Mouse (Mus musculus): ENCODE results near the gene Shcbp1l. TPM values are rescaled to one million over a fixed set of nuclear protein-coding genes. Genes with fewer than 3 reads are reported as not detected.
"Not testable (repeated sequence)": the region's sequence is repeated elsewhere in the genome, so short reads cannot be mapped to it uniquely, and the experiment has no call there.

The Shcbp1l gene
- polyA plus RNA-seq (2015; fragmentation: Nextera tagmentation; extraction: Ambion mirVana): 0.12 and 0.15 TPM in 2 replicates

DNA sequence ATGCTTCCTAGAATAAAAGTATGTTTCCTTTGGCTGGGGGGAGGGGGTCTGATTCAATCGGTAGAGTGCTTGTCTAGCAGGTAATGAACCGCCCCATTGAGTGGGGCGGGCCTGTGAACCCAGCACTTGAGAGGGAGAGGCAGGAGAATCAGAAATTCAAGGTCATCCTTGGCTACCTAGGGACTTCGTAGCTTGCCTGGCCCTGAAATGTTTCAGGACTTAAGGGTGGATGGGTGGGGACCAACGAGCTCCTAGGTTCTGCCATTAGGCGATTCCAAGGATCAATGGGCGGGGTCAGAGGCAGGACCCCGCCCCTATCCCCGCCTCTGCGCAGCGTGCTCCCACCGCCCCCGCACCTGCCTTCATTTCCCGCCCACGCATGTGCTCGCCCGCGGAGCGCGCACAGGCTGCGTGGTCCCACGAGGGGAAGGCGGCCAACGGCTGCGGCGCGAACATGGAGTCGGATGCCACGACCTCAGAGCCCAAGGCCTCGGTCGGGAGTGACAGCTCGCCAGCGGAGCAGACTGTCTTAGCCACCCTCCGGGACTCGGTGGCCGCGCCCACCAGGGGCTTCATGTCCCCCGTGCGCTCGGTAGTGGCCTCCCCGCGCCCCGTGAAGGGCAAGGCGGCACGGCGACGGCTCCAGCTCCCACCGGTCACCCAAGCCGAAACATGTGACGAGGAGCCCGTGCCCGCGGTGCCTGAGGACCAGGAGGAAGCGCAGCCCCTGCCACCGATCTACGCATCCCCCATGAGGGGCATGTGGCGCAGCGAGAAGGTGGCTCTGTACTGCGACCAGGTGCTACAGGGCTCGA is at the start of gene Shcbp1l:
Gene Shcbp1l (plus strand): TSS at position 393 of the 815 bp plus-strand sequence.
- Histone ChIP-seq H3K36me3 (no peaks in the 10 kb centered on the region), H3K4me1 (peaks cover 14% of the 10 kb centered on the region), H3K4me2 (peak within 1 kb of the TSS; percentile 98), H3K27me3 (peaks cover 17% of the 10 kb centered on the region), H3K9me3 (no peaks in the 10 kb centered on the region), H3K9ac (peak within 1 kb of the TSS; percentile 31; the same call in 1 of the 2 replicates), H3K4me3 (peak within 1 kb of the TSS; percentile 54), H3K27ac (no peak within 1 kb of the TSS)
- 2% methylated on average over 59 of the region's 60 CpGs for WGBS
- peak; percentile 69; the same call in 1 of the 2 replicates for ATAC-seq (ENCODE audit: insufficient number of reproducible peaks, low FRiP score, low TSS enrichment, low read depth)

DNA sequence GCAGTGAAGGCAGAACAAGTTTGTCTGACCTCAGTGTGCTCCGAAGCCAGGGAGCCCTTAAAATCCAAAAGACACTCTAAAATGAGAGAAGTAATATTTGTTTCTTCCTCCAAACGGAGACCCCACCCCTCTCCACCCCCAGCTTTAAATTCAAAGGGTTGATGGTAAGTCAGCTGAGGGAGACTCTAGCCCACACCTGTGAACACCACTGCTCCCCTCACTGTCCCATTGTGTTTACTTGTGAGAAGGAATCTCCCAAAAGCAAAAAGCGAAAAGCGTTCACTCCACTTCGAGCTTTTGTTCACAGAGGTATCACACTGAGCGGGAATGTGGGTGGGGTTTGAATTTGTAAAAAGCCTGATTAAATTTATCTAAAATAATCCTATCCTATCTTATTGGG is 48.5 kb upstream of the Shcbp1l start:
- Histone ChIP-seq H3K27ac (no peak overlapping the region), H3K27me3 (no peaks in the 10 kb centered on the region), H3K4me2 (no peak overlapping the region), H3K4me3 (no peak overlapping the region), H3K9ac (no peak overlapping the region), H3K4me1 (0 out of 2 replicates have a peak, but pooled peaks cover 3% of the 10 kb centered on the region), H3K9me3 (no peaks in the 10 kb centered on the region), H3K36me3 (no peaks in the 10 kb centered on the region)
- WGBS: 52% methylated on average over 6 of the region's 6 CpGs
- ATAC-seq (ENCODE audit: insufficient number of reproducible peaks, low FRiP score, low TSS enrichment, low read depth): no peak

DNA sequence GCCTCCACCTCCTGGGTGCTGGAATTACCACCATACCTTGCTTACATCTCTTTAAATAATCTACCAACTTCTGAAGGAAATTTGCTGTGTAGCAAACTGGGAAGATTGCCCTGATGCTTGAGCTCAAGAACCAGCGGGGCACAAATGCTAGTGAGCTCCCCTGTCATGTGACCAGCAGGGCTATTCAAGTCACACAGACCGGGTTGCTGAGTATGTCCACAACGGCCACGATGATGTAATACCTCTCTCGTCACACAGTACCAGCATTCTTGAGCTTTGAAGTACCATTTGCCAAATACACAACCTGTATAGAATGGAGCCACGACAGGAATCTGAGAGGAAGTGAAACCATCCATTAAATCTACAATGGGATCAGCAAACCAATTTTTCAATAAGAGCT is 46.4 kb upstream of the Shcbp1l start:
- ATAC-seq (ENCODE audit: insufficient number of reproducible peaks, low FRiP score, low TSS enrichment, low read depth): no peak
- WGBS: 60% methylated on average over 6 of the region's 6 CpGs
- Histone ChIP-seq H3K4me3 (no peak overlapping the region), H3K27me3 (no peaks in the 10 kb centered on the region), H3K36me3 (no peaks in the 10 kb centered on the region), H3K27ac (no peak overlapping the region), H3K4me2 (no peak overlapping the region), H3K9me3 (no peaks in the 10 kb centered on the region), H3K4me1 (0 out of 2 replicates have a peak, but pooled peaks cover 3% of the 10 kb centered on the region), H3K9ac (no peak overlapping the region)

DNA sequence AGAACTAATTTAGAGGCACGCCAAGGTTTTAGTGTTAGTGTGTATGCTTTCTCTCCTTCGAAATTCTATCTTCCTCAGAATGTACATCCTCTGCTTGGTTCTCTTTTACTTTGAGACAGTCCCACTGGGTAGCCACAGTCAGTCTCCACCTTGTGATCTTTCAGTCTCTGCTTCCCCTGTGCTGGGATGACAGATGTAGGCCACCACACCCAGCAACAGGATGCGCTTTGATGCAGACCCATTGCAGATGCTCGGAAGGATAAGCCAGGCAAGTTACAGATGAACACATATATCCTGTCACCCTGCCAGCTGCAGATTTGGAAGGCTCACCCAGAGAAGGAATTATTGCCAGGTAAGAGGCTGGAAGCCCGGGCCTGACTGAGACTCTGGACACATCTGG is 45.1 kb upstream of the Shcbp1l start:
- H3K27me3 ChIP-seq: no peaks in the 10 kb centered on the region
- no peak overlapping the region for H3K9ac ChIP-seq
- no peaks in the 10 kb centered on the region for H3K9me3 ChIP-seq
- H3K4me1 ChIP-seq: 0 out of 2 replicates have a peak, but pooled peaks cover 3% of the 10 kb centered on the region
- H3K4me2 ChIP-seq: no peak overlapping the region
- H3K4me3 ChIP-seq: no peak overlapping the region
- no peaks in the 10 kb centered on the region for H3K36me3 ChIP-seq
- no peak overlapping the region for H3K27ac ChIP-seq
- WGBS: 66% methylated on average over 5 of the region's 5 CpGs
- ATAC-seq (ENCODE audit: insufficient number of reproducible peaks, low FRiP score, low TSS enrichment, low read depth): no peak

DNA sequence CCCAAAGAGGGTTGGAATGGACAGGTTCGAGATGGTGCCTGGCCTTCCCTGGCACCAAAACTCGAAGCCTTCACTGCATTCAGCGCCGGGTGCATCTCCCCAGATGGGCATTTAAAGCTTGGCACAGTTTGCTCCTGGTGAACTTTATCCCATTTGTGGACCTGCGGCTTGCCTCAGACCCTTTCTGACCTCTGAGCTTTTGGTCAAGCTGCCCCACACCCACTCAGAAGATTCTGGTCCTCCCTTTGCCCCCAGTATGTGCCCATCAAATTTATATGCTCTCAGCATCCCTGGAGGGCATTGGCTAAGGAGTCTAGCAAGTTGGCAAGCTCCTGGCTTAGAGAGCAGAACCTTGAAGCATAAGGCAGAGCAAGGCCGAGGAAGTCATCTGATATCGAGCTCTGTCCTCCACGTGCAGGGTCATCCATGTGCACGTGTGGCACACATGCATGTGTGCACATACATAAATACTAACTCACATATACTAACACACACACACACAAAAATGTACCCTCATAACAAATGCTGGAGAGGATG is 44.1 kb upstream of the Shcbp1l start:
- H3K27ac ChIP-seq: no peak overlapping the region
- no peak for ATAC-seq (ENCODE audit: insufficient number of reproducible peaks, low FRiP score, low TSS enrichment, low read depth)
- 89% methylated on average over 9 of the region's 9 CpGs for WGBS
- no peak overlapping the region for H3K9ac ChIP-seq
- H3K4me2 ChIP-seq: no peak overlapping the region
- H3K36me3 ChIP-seq: no peaks in the 10 kb centered on the region
- no peaks in the 10 kb centered on the region for H3K27me3 ChIP-seq
- H3K9me3 ChIP-seq: no peaks in the 10 kb centered on the region
- 0 out of 2 replicates have a peak, but pooled peaks cover 3% of the 10 kb centered on the region for H3K4me1 ChIP-seq
- no peak overlapping the region for H3K4me3 ChIP-seq

DNA sequence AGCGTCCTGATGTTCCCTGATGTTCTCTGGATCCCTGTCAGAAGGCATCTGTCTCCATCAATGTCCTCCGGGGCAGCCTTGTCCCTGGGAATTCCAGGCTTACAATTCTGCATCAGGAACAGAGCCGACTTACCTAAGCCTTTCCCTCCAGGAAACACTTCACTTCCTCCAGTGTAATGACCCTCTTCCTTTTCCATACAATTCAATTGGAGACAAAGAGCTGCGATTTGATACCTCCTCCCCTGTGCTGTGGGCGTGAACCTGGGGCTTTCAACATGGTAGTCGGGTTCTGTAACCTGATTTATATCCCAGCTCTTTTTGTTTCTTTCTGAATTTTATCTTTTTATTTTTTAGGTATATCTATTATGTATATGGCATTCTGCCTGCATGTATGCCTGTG is 39.9 kb upstream of the Shcbp1l start:
- H3K27ac ChIP-seq: no peak overlapping the region
- no peak for ATAC-seq (ENCODE audit: insufficient number of reproducible peaks, low FRiP score, low TSS enrichment, low read depth)
- H3K36me3 ChIP-seq: no peaks in the 10 kb centered on the region
- no peak overlapping the region for H3K9ac ChIP-seq
- no peaks in the 10 kb centered on the region for H3K27me3 ChIP-seq
- H3K4me3 ChIP-seq: no peak overlapping the region
- 69% methylated on average over 6 of the region's 6 CpGs for WGBS
- no peaks in the 10 kb centered on the region for H3K9me3 ChIP-seq
- H3K4me1 ChIP-seq: no peaks in the 10 kb centered on the region
- no peak overlapping the region for H3K4me2 ChIP-seq

DNA sequence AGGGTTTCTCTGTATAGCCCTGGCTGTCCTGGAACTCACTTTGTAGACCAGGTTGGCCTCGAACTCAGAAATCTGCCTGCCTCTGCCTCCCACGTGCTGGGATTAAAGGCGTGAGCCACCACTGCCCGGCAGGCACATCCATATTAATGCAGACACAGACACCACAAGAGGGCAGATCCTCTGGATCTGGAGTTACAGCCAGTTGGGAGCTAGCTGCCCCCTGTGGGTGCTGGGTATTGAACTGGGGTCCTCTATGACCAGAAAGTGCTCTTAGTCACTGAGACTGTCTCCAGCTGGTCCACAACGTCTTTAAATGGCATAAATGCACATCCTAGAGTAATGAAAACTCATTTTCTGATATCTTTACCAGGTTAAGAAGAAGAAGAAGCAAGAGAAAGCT is 39.3 kb upstream of the Shcbp1l start:
- ATAC-seq (ENCODE audit: insufficient number of reproducible peaks, low FRiP score, low TSS enrichment, low read depth); H3K4me2 ChIP-seq; H3K9me3 ChIP-seq; H3K4me3 ChIP-seq; H3K4me1 ChIP-seq; H3K27ac ChIP-seq; H3K27me3 ChIP-seq; H3K36me3 ChIP-seq; H3K9ac ChIP-seq: not testable (repeated sequence)
- 81% methylated on average over 5 of the region's 5 CpGs for WGBS

DNA sequence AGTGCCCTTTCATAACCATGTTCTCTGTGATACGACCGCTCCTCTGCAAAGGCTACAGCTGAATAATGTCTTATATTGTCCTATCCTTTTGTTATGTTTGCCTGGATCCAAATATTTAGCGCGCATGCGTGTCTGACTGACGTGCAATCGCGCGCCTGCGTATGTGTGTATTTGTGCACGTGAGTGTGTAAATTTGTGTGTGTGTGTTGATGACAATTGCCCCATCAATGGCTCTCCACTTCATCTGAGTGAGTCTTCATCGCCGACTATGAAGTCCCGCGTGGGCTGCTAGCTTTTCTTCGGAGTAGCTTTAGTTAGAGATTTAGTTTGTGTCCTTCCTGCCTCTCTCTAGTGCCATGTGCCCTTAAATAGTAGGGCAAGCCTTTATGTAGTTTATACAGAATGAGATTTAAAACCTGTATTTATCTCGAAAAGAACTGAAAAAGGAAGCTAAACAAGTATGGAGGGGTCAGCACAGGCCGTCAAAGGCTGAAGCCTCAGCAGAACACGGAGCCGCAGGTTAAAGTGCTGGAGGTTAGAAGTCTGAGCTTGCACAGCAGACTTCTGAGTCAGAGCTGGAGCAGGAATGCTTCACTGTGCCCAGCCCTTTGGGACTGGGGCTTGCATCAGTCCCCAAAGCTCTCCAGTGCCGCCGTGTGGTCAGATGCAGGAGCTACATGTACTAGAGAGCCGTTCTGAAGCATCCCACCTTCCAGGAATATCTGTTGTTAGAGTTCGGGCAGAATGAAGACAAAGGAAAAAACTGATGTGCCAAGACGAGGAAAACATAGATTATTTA is 38.5 kb upstream of the Shcbp1l start:
- Histone ChIP-seq H3K27ac (no peak overlapping the region), H3K27me3 (no peaks in the 10 kb centered on the region), H3K4me3 (no peak overlapping the region), H3K36me3 (no peaks in the 10 kb centered on the region), H3K9ac (no peak overlapping the region), H3K4me2 (no peak overlapping the region), H3K4me1 (no peaks in the 10 kb centered on the region), H3K9me3 (no peaks in the 10 kb centered on the region)
- 0 out of 2 replicates have a peak, but pooled peaks have one; percentile 58 for ATAC-seq (ENCODE audit: insufficient number of reproducible peaks, low FRiP score, low TSS enrichment, low read depth)
- WGBS: 52% methylated on average over 25 of the region's 25 CpGs

DNA sequence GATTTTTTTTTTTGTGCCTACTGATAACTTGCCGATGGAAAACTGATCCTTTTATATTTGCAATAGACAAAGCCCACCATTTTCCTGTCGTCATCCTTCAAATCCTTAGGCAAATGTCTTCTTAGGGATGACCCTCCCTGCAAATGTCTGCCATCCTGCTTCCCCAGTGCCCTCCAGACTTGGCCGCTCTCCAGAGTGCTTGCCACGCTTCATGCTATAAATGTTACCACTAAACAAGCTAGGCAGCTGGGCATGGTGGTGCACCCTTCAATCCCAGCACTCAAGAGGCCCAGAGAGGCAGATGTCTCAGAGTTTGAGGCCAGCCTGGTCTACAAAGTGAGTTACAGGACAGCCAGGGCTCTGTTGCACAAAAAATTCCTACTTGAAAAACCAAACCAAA is 29.3 kb upstream of the Shcbp1l start:
- H3K9ac ChIP-seq; H3K4me3 ChIP-seq; ATAC-seq (ENCODE audit: insufficient number of reproducible peaks, low FRiP score, low TSS enrichment, low read depth); H3K36me3 ChIP-seq; H3K4me1 ChIP-seq; H3K9me3 ChIP-seq; H3K27me3 ChIP-seq; H3K4me2 ChIP-seq; H3K27ac ChIP-seq: not testable (repeated sequence)
- WGBS: 78% methylated on average over 4 of the region's 4 CpGs

DNA sequence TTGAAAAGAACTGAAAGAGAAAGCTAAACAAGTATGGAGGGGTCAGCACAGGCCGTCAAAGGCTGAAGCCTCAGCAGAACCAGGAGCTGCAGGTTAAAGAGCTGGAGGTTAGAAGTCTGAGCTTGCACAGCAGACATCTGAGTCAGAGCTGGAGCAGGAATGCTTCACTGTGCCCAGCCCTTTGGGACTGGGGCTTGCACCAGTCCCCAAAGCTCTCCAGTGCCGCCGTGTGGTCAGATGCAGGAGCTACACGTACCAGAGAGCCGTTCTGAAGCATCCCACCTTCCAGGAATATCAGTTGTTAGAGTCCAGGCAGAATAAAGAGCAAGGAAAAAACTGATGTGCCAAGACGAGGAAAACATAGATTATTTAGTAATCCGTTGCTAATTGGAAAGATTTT is 23.2 kb upstream of the Shcbp1l start:
- no peaks in the 10 kb centered on the region for H3K9me3 ChIP-seq
- 2% methylated on average over 7 of the region's 7 CpGs for WGBS
- no peak overlapping the region for H3K4me3 ChIP-seq
- no peak overlapping the region for H3K27ac ChIP-seq
- no peaks in the 10 kb centered on the region for H3K4me1 ChIP-seq
- no peaks in the 10 kb centered on the region for H3K27me3 ChIP-seq
- ATAC-seq (ENCODE audit: insufficient number of reproducible peaks, low FRiP score, low TSS enrichment, low read depth): no peak
- H3K4me2 ChIP-seq: no peak overlapping the region
- H3K9ac ChIP-seq: no peak overlapping the region
- no peaks in the 10 kb centered on the region for H3K36me3 ChIP-seq

DNA sequence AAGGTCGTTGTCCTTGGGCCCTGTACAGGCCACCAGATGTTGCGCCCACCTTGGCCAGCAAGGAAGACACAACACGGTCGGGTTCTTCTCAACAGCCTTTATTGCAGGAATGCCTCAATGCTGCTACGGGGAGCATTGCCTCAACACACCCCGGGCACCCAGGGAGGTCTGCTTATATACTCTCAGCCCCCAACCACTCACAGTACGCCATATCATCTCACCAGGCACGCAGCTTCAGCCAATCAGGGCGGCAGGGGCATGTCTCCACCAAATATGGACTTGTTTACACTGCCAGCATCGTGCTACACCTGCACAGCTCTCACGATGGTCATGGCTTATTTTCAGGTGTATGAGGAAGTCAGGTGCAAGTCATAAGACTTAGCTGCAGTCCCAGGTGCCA is 17.3 kb upstream of the Shcbp1l start:
- not testable (repeated sequence) for H3K9me3 ChIP-seq; H3K4me1 ChIP-seq; H3K27ac ChIP-seq; ATAC-seq (ENCODE audit: insufficient number of reproducible peaks, low FRiP score, low TSS enrichment, low read depth); H3K36me3 ChIP-seq; H3K4me2 ChIP-seq; H3K4me3 ChIP-seq; H3K27me3 ChIP-seq; H3K9ac ChIP-seq
- 80% methylated on average over 11 of the region's 11 CpGs for WGBS

DNA sequence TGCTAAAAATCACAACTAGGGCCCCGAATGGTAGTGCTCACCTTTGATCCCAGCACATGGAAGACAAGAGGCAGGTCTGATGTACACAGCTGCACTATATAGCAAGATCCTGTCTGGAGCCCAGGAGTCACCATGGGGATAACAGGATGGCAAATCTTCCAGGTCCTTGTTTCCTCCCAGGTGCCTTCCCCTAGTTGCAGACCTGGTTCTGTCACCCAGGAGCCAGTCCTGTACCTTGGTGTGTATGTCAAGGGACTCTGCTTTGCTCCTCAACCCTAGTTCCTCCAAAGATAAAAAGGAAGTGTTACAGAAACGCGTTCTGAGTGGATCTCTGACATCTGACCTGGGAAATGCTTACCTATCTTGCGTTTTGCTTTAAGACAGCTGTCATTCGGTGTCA is 16.7 kb upstream of the Shcbp1l start:
- ATAC-seq (ENCODE audit: insufficient number of reproducible peaks, low FRiP score, low TSS enrichment, low read depth); H3K9me3 ChIP-seq; H3K4me1 ChIP-seq; H3K4me2 ChIP-seq; H3K27me3 ChIP-seq; H3K27ac ChIP-seq; H3K4me3 ChIP-seq; H3K36me3 ChIP-seq; H3K9ac ChIP-seq: not testable (repeated sequence)
- WGBS: 83% methylated on average over 5 of the region's 5 CpGs

All from limb, embryonic 15.5 days (tissue).